Mouse (Mus musculus): ENCODE measurements at regions not wholly inside any gene's neighbourhood (a gene's known extent, or its start where the extent isn't known, plus 50 kb on each side); places are given as distances from the start of the nearest gene placed in this dataset.

GRCm38 (mm10) chr13:3744870-3745269 is 59.2 kb downstream of the Calml3 start:
- no peak for ATAC-seq (ENCODE audit: low FRiP score, low read depth)
- Histone ChIP-seq H3K4me2 (replicated peaks; ENCODE audit: low read depth, low read length, severe bottlenecking) (no peak overlapping the region), H3K27ac (replicated peaks; ENCODE audit: low read depth, low read length) (no peak overlapping the region), H3K9ac (ENCODE audit: low read depth, low read length, severe bottlenecking) (no peak overlapping the region), H3K4me1 (ENCODE audit: control insufficient read depth, insufficient read depth, low read length) (peaks cover 44% of the 10 kb centered on the region), H3K9me3 (ENCODE audit: control insufficient read depth, low read length) (no peaks in the 10 kb centered on the region), H3K4me3 (replicated peaks; ENCODE audit: low read length) (no peak overlapping the region), H3K27me3 (ENCODE audit: control insufficient read depth, insufficient read depth, low read length) (no peaks in the 10 kb centered on the region), H3K36me3 (ENCODE audit: control insufficient read depth, insufficient read depth, low read length) (no peaks in the 10 kb centered on the region)
- no peak for DNase-seq (ENCODE audit: low spot score)
- 81% methylated on average over 3 of the region's 3 CpGs for WGBS
- no peak for TF ChIP-seq POLR2A (IDR thresholded peaks at IDR 0.05; ENCODE audit: borderline replicate concordance, extremely low read depth, insufficient read depth, insufficient read length)

GRCm38 (mm10) chr13:3743692-3744457 is 60.2 kb downstream of the Calml3 start:
- no peak for ATAC-seq (ENCODE audit: low FRiP score, low read depth)
- no peaks in the 10 kb centered on the region for H3K9me3 ChIP-seq (ENCODE audit: control insufficient read depth, low read length)
- no peak overlapping the region for H3K9ac ChIP-seq (ENCODE audit: low read depth, low read length, severe bottlenecking)
- H3K36me3 ChIP-seq (ENCODE audit: control insufficient read depth, insufficient read depth, low read length), result no peaks in the 10 kb centered on the region
- no peaks in the 10 kb centered on the region for H3K27me3 ChIP-seq (ENCODE audit: control insufficient read depth, insufficient read depth, low read length)
- peak overlapping the region; percentile 90 for H3K27ac ChIP-seq (replicated peaks; ENCODE audit: low read depth, low read length)
- no peak overlapping the region for H3K4me3 ChIP-seq (replicated peaks; ENCODE audit: low read length)
- DNase-seq (ENCODE audit: low spot score), result no peak
- TF ChIP-seq POLR2A (IDR thresholded peaks at IDR 0.05; ENCODE audit: borderline replicate concordance, extremely low read depth, insufficient read depth, insufficient read length), result no peak
- H3K4me1 ChIP-seq (ENCODE audit: control insufficient read depth, insufficient read depth, low read length), result peaks cover 41% of the 10 kb centered on the region
- H3K4me2 ChIP-seq (replicated peaks; ENCODE audit: low read depth, low read length, severe bottlenecking), result no peak overlapping the region
- WGBS, result 77% methylated on average over 6 of the region's 6 CpGs

- Histone ChIP-seq H3K27me3 (ENCODE audit: control insufficient read depth, insufficient read depth, low read length) (no peaks in the 10 kb centered on the region), H3K9ac (ENCODE audit: low read depth, low read length, severe bottlenecking) (peak overlapping the region; percentile 38), H3K36me3 (ENCODE audit: control insufficient read depth, insufficient read depth, low read length) (no peaks in the 10 kb centered on the region), H3K4me1 (ENCODE audit: control insufficient read depth, insufficient read depth, low read length) (peaks cover 36% of the 10 kb centered on the region), H3K4me3 (replicated peaks; ENCODE audit: low read length) (no peak overlapping the region), H3K27ac (replicated peaks; ENCODE audit: low read depth, low read length) (peak overlapping the region; percentile 90), H3K9me3 (ENCODE audit: control insufficient read depth, low read length) (no peaks in the 10 kb centered on the region), H3K4me2 (replicated peaks; ENCODE audit: low read depth, low read length, severe bottlenecking) (peak overlapping the region; percentile 20; the same call in 1 of the 2 replicates)
- WGBS, result 8% methylated on average over 4 of the region's 4 CpGs
- peak; percentile 65 for ATAC-seq (ENCODE audit: low FRiP score, low read depth)
- no peak for TF ChIP-seq POLR2A (IDR thresholded peaks at IDR 0.05; ENCODE audit: borderline replicate concordance, extremely low read depth, insufficient read depth, insufficient read length)
- DNase-seq (ENCODE audit: low spot score), result peak; percentile 48
Observed at GRCm38 (mm10) chr13:3742763-3743401, 61.2 kb downstream of the Calml3 start.

- TF ChIP-seq POLR2A (IDR thresholded peaks at IDR 0.05; ENCODE audit: borderline replicate concordance, extremely low read depth, insufficient read depth, insufficient read length), result no peak
- H3K27me3 ChIP-seq (ENCODE audit: control insufficient read depth, insufficient read depth, low read length), result no peaks in the 10 kb centered on the region
- peak; percentile 80 for ATAC-seq (ENCODE audit: low FRiP score, low read depth)
- H3K27ac ChIP-seq (replicated peaks; ENCODE audit: low read depth, low read length), result peak overlapping the region; percentile 90
- 33% methylated on average over 2 of the region's 2 CpGs for WGBS
- peak; percentile 90 for DNase-seq (ENCODE audit: low spot score)
- peak overlapping the region; percentile 38 for H3K9ac ChIP-seq (ENCODE audit: low read depth, low read length, severe bottlenecking)
- no peak overlapping the region for H3K4me3 ChIP-seq (replicated peaks; ENCODE audit: low read length)
- H3K4me1 ChIP-seq (ENCODE audit: control insufficient read depth, insufficient read depth, low read length), result peaks cover 34% of the 10 kb centered on the region
- no peak overlapping the region for H3K4me2 ChIP-seq (replicated peaks; ENCODE audit: low read depth, low read length, severe bottlenecking)
- H3K9me3 ChIP-seq (ENCODE audit: control insufficient read depth, low read length), result no peaks in the 10 kb centered on the region
- H3K36me3 ChIP-seq (ENCODE audit: control insufficient read depth, insufficient read depth, low read length), result no peaks in the 10 kb centered on the region
Observed at GRCm38 (mm10) chr13:3742094-3742730, 61.9 kb downstream of the Calml3 start.

GRCm38 (mm10) chr13:3730699-3731021 is 73.5 kb downstream of the Calml3 start:
- Histone ChIP-seq H3K27ac (replicated peaks; ENCODE audit: low read depth, low read length) (0 out of 2 replicates have a peak overlapping the region, but pooled peaks have one; percentile 41), H3K9me3 (ENCODE audit: control insufficient read depth, low read length) (no peaks in the 10 kb centered on the region), H3K4me2 (replicated peaks; ENCODE audit: low read depth, low read length, severe bottlenecking) (no peak overlapping the region), H3K9ac (ENCODE audit: low read depth, low read length, severe bottlenecking) (no peak overlapping the region; the same call in 1 of the 2 replicates), H3K4me3 (replicated peaks; ENCODE audit: low read length) (no peak overlapping the region), H3K4me1 (ENCODE audit: control insufficient read depth, insufficient read depth, low read length) (peaks cover 15% of the 10 kb centered on the region), H3K36me3 (ENCODE audit: control insufficient read depth, insufficient read depth, low read length) (no peaks in the 10 kb centered on the region), H3K27me3 (ENCODE audit: control insufficient read depth, insufficient read depth, low read length) (no peaks in the 10 kb centered on the region)
- no peak for TF ChIP-seq POLR2A (IDR thresholded peaks at IDR 0.05; ENCODE audit: borderline replicate concordance, extremely low read depth, insufficient read depth, insufficient read length)
- peak; percentile 34; the same call in 1 of the 2 replicates for ATAC-seq (ENCODE audit: low FRiP score, low read depth)
- WGBS, result 13% methylated on average over 2 of the region's 2 CpGs
- DNase-seq (ENCODE audit: low spot score), result no peak
